ENCODE assay signal across 13 mouse cellular contexts in the genomic region with DNA sequence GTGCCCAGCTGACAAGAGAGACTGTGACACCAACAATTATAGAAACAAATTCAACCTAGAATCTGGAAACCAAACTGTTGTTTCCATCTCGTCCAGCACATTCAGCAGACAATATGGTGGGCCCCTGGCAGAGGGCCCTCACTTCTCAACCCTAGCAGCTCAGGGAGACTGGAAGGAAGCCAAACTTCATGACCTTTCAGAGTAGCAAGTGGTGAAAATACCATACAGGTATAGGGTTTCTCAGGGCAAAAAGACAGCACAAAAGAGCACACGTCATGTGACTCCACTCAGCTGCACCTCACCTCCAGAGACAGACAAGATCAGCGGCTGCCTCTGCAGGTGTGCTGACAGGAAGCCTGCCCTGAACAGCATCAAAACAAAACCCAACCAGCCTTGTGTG. TPM values are rescaled to one million over a fixed set of nuclear protein-coding genes. Genes with fewer than 3 reads are reported as not detected.
DNase-seq lines count a peak whose midpoint lies in the region; ATAC-seq and TF ChIP-seq lines count a peak whose summit lies in the region.
"Had no signal": no experiment of that assay in that cellular context is flagged by ENCODE, and none has a peak within 500 bp of the region (broad histone marks: within the 10 kb centered on the region; RNA-seq: fewer than 3 reads in every experiment).

No protein-coding gene starts in this region.

- no peaks in the 10 kb centered on the region for H3K9me3 ChIP-seq in ES-Bruce4 (replicated peaks; ENCODE audit: control insufficient read depth, insufficient read depth, low read length, poor library complexity, severe bottlenecking)
- no peaks in the 10 kb centered on the region for H3K9me3 ChIP-seq in liver, embryonic 12.5 days (replicated peaks)
- H3K9me3 ChIP-seq: embryonic facial prominence, embryonic 12.5 days; heart, embryonic 10.5 days had no signal

- H3K27me3 ChIP-seq in ES-Bruce4 (ENCODE audit: control insufficient read depth, insufficient read depth, low read length, poor library complexity, severe bottlenecking) = no peaks in the 10 kb centered on the region
- no peaks in the 10 kb centered on the region for H3K27me3 ChIP-seq in thymus, adult 2 months (ENCODE audit: control insufficient read depth, insufficient read depth, low read length)
- H3K27me3 ChIP-seq in liver, embryonic 12.5 days (replicated peaks) = no peaks in the 10 kb centered on the region
- H3K27me3 ChIP-seq: embryonic facial prominence, embryonic 12.5 days had no signal

- no peaks in the 10 kb centered on the region for H3K36me3 ChIP-seq in ES-Bruce4 (ENCODE audit: control insufficient read depth, insufficient read depth, low read length, poor library complexity, severe bottlenecking)
- no peaks in the 10 kb centered on the region for H3K36me3 ChIP-seq in thymus, adult 2 months (ENCODE audit: control insufficient read depth, insufficient read depth, low read length)
- 0 out of 2 replicates have a peak, but pooled peaks cover 3% of the 10 kb centered on the region for H3K36me3 ChIP-seq in liver, embryonic 12.5 days
- H3K36me3 ChIP-seq: embryonic facial prominence, embryonic 12.5 days; heart, embryonic 10.5 days had no signal

- H3K4me3 ChIP-seq in gastrocnemius, adult 2 months = peak overlapping the region; percentile 7; the same call in 1 of the 2 replicates
- H3K4me3 ChIP-seq in left cerebral cortex, adult 2 months = no peak overlapping the region
- H3K4me3 ChIP-seq in ES-Bruce4 (ENCODE audit: low read depth, low read length) = no peak overlapping the region
- no peak overlapping the region for H3K4me3 ChIP-seq in thymus, adult 2 months (ENCODE audit: control insufficient read depth, insufficient read depth, low read length)
- H3K4me3 ChIP-seq in liver, embryonic 12.5 days = no peak overlapping the region
- H3K4me3 ChIP-seq: embryonic facial prominence, embryonic 12.5 days; heart, embryonic 10.5 days had no signal

- peaks cover 7% of the 10 kb centered on the region for H3K4me1 ChIP-seq in ES-Bruce4 (ENCODE audit: control insufficient read depth, insufficient read depth, low read length)
- peaks cover 31% of the 10 kb centered on the region for H3K4me1 ChIP-seq in thymus, adult 2 months (replicated peaks; ENCODE audit: control insufficient read depth, insufficient read depth, low read length)
- H3K4me1 ChIP-seq in liver, embryonic 12.5 days = peaks cover 5% of the 10 kb centered on the region; the same call in 1 of the 2 replicates
- H3K4me1 ChIP-seq: heart, embryonic 10.5 days had no signal

- no peak for TF ChIP-seq POLR2A in ES-Bruce4 (IDR thresholded peaks at IDR 0.05; ENCODE audit: insufficient read depth, low read length)
- TF ChIP-seq POLR2A in thymus, adult 2 months (IDR thresholded peaks at IDR 0.05; ENCODE audit: control insufficient read depth, extremely low read depth, insufficient read depth, low read length, poor library complexity) = no peak

- peak; percentile 42 for DNase-seq in gastrocnemius, adult 2 months
- DNase-seq in gastrocnemius, postnatal 10 days = no peak
- no peak for DNase-seq in left cerebral cortex, adult 2 months (ENCODE audit: extremely low spot score in 1 of 2, low spot score in 2 of 2)
- no peak for DNase-seq in left cerebral cortex, adult 11 months (ENCODE audit: low spot score)
- peak; percentile 63 for DNase-seq in thymus, adult 2 months
- DNase-seq in retina, postnatal 1 day = no peak

- no peak for TF ChIP-seq EP300 in ES-Bruce4 (IDR thresholded peaks at IDR 0.05; ENCODE audit: insufficient read depth, low read depth, low read length)

- H3K4me2 ChIP-seq in liver, embryonic 12.5 days = no peak overlapping the region
- H3K4me2 ChIP-seq: embryonic facial prominence, embryonic 12.5 days; liver, embryonic 11.5 days had no signal

- no peak for ATAC-seq in liver, embryonic 12.5 days
- ATAC-seq: forebrain, embryonic 16.5 days; intestine, embryonic 16.5 days had no signal

- H3K9ac ChIP-seq in ES-Bruce4 (ENCODE audit: low read depth, poor library complexity, severe bottlenecking) = no peak overlapping the region
- H3K9ac ChIP-seq in liver, embryonic 12.5 days = no peak overlapping the region
- H3K9ac ChIP-seq: embryonic facial prominence, embryonic 12.5 days had no signal

- intact Hi-C loops in gastrocnemius, adult 2 months (cut with DNase I) = no loop called here
- intact Hi-C loops in left cerebral cortex, adult 2 months (cut with DNase I) = no loop called here

- WGBS in thymus, adult 2 months = 25% methylated on average over 3 of the region's 3 CpGs
- 82% methylated on average over 3 of the region's 3 CpGs for WGBS in liver, embryonic 12.5 days (ENCODE audit: insufficient replicate concordance)

- peak overlapping the region; percentile 78 for H3K27ac ChIP-seq in gastrocnemius, adult 2 months
- peak overlapping the region; percentile 54 for H3K27ac ChIP-seq in left cerebral cortex, adult 2 months
- 0 out of 2 replicates have a peak overlapping the region, but pooled peaks have one; percentile 9 for H3K27ac ChIP-seq in ES-Bruce4 (ENCODE audit: insufficient read depth, low read length)
- H3K27ac ChIP-seq in thymus, adult 2 months (ENCODE audit: control insufficient read depth, insufficient read depth, low read length) = peak overlapping the region; percentile 99
- H3K27ac ChIP-seq in liver, embryonic 12.5 days = no peak overlapping the region
- H3K27ac ChIP-seq: embryonic facial prominence, embryonic 12.5 days; heart, embryonic 10.5 days had no signal

- TF ChIP-seq CTCF in gastrocnemius, adult 2 months (IDR thresholded peaks at IDR 0.05) = no peak
- no peak for TF ChIP-seq CTCF in left cerebral cortex, adult 2 months (IDR thresholded peaks at IDR 0.05)
- TF ChIP-seq CTCF in ES-Bruce4 (IDR thresholded peaks at IDR 0.05; ENCODE audit: low read depth, low read length) = no peak
- TF ChIP-seq CTCF in thymus, adult 2 months (IDR thresholded peaks at IDR 0.05; ENCODE audit: borderline replicate concordance, control insufficient read depth, extremely low read depth, insufficient read depth, low read length, poor library complexity) = no peak

RNA-seq across cellular contexts. Expression of a gene that starts 18.6 kb away (rescaled TPM):
- 10 to 100 TPM; 63.7 to 63.9 TPM for total RNA-seq in gastrocnemius, adult 2 months (2021)
- 10 to 100 TPM; 38.6 to 45.1 TPM for total RNA-seq in gastrocnemius, postnatal 10 days (2021)
- total RNA-seq in left cerebral cortex, adult 2 months (2021) = 100 to 1,000 TPM; 216 to 221 TPM
- polyA plus RNA-seq in ES-Bruce4 (2011; ENCODE audit: insufficient read depth, insufficient read length, low read depth, missing spikeins) = 9.9 and 12.4 TPM in 2 replicates
- polyA plus RNA-seq in thymus, adult 2 months (2012; rRNA removed) = 85.1 and 99.5 TPM in 2 replicates
- 8.7 and 9.6 TPM in 2 replicates for polyA plus RNA-seq in liver, embryonic 12.5 days (2016; fragmentation: Nextera tagmentation; extraction: Ambion mirVana)

RNA-seq across cellular contexts. Expression of a gene that starts 19.0 kb away (rescaled TPM):
- 1 to 10 TPM in 1 of 2 experiments, under 1 TPM in 1; 0.87 to 1.0 TPM for total RNA-seq in gastrocnemius, adult 2 months (2021)
- total RNA-seq in gastrocnemius, postnatal 10 days (2021) = 1 to 10 TPM; 1.3 to 1.6 TPM
- 10 to 100 TPM; 11.7 to 12.5 TPM for total RNA-seq in left cerebral cortex, adult 2 months (2021)
- polyA plus RNA-seq in ES-Bruce4 (2011; ENCODE audit: insufficient read depth, insufficient read length, low read depth, missing spikeins) = 6.9 and 7.3 TPM in 2 replicates
- 2.8 and 5.2 TPM in 2 replicates for polyA plus RNA-seq in thymus, adult 2 months (2012; rRNA removed)
- 0.49 and 0.53 TPM in 2 replicates for polyA plus RNA-seq in liver, embryonic 12.5 days (2016; fragmentation: Nextera tagmentation; extraction: Ambion mirVana)

Comparison
In these comparisons a context has a peak if more than half of its experiments do, and no peak if none do; other contexts are left out.
1. DNase-seq: peak in gastrocnemius, adult 2 months (single experiment) and thymus, adult 2 months (single experiment); none in gastrocnemius, postnatal 10 days (single experiment), left cerebral cortex, adult 2 months (0 of 2), left cerebral cortex, adult 11 months (single experiment) and retina, postnatal 1 day (single experiment).
2. RNA of a gene that starts 19.0 kb away (total RNA-seq): 11.7 to 12.5 TPM in left cerebral cortex, adult 2 months; 1.3 to 1.6 TPM in gastrocnemius, postnatal 10 days and 0.87 to 1.0 TPM in gastrocnemius, adult 2 months; every median in the first group is over 4 times any median in the second.